8 mouse cellular contexts compared by ENCODE assay signal in genomic region chr14:34201231-34202035, GRCm38 (mm10). TPM values are rescaled to one million over a fixed set of nuclear protein-coding genes. Genes with fewer than 3 reads are reported as not detected.
DNase-seq lines count a peak whose midpoint lies in the region; ATAC-seq and TF ChIP-seq lines count a peak whose summit lies in the region.

Gene Gprin2, minus strand, starts transcription at chr14:34201653.

- no peaks in the 10 kb centered on the region for H3K27me3 ChIP-seq in forebrain, postnatal 0 days (ENCODE audit: insufficient read depth, low read length)
- H3K27me3 ChIP-seq in kidney, embryonic 14.5 days (ENCODE audit: control insufficient read depth, insufficient read depth, low read length), result no peaks in the 10 kb centered on the region

- H3K27ac ChIP-seq in forebrain, postnatal 0 days (ENCODE audit: low read depth, low read length), result peak within 1 kb of the TSS; percentile 79
- no peak within 1 kb of the TSS for H3K27ac ChIP-seq in kidney, embryonic 14.5 days (ENCODE audit: low read depth, low read length)

- peak within 1 kb of the TSS; percentile 76 for H3K4me3 ChIP-seq in forebrain, postnatal 0 days (ENCODE audit: low read depth, low read length)
- H3K4me3 ChIP-seq in kidney, embryonic 14.5 days (ENCODE audit: low read length), result peak within 1 kb of the TSS; percentile 60

- TF ChIP-seq CTCF in forebrain, postnatal 0 days (IDR thresholded peaks at IDR 0.05; ENCODE audit: low read depth), result peak; percentile 3; the same call in 1 of the 2 replicates

- DNase-seq in left cerebral cortex, postnatal 4 days, result peak; percentile 66
- DNase-seq in left cerebral cortex, adult 9 months (ENCODE audit: low spot score in 2 of 2), result no peak
- peak; percentile 58 to 76 for DNase-seq in cerebellum, adult 18-20 months
- DNase-seq in forebrain, postnatal 0 days, result peak; percentile 61
- peak; percentile 16 for DNase-seq in lung, postnatal 14 days
- DNase-seq in right cerebral cortex, postnatal 14 days, result peak; percentile 57
- no peak for DNase-seq in frontal cortex, adult 2 months (ENCODE audit: extremely low spot score in 1 of 2, low spot score in 1 of 2)

- no peaks in the 10 kb centered on the region for H3K36me3 ChIP-seq in forebrain, postnatal 0 days (ENCODE audit: insufficient read depth)
- H3K36me3 ChIP-seq in kidney, embryonic 14.5 days (ENCODE audit: control insufficient read depth, insufficient read depth, low read length), result no peaks in the 10 kb centered on the region

- 3% methylated on average over 31 of the region's 52 CpGs for WGBS in forebrain, postnatal 0 days
- 6% methylated on average over 32 of the region's 52 CpGs for WGBS in kidney, embryonic 14.5 days

- H3K4me1 ChIP-seq in forebrain, postnatal 0 days (ENCODE audit: insufficient read depth), result peaks cover 7% of the 10 kb centered on the region; the same call in 1 of the 2 replicates
- no peaks in the 10 kb centered on the region; the same call in 1 of the 2 replicates for H3K4me1 ChIP-seq in kidney, embryonic 14.5 days (ENCODE audit: control insufficient read depth, insufficient read depth, low read length)

- peak within 1 kb of the TSS; percentile 71 for H3K4me2 ChIP-seq in forebrain, postnatal 0 days (ENCODE audit: low read depth)
- H3K4me2 ChIP-seq in kidney, embryonic 14.5 days (replicated peaks; ENCODE audit: low read depth, low read length), result peak within 1 kb of the TSS; percentile 87

- H3K9me3 ChIP-seq in forebrain, postnatal 0 days (ENCODE audit: low read length), result no peaks in the 10 kb centered on the region
- no peaks in the 10 kb centered on the region for H3K9me3 ChIP-seq in kidney, embryonic 14.5 days (ENCODE audit: control insufficient read depth, low read length)

- H3K9ac ChIP-seq in forebrain, postnatal 0 days, result peak within 1 kb of the TSS; percentile 84
- H3K9ac ChIP-seq in kidney, embryonic 14.5 days (ENCODE audit: low read depth, low read length), result peak within 1 kb of the TSS; percentile 60

- intact Hi-C loops in left cerebral cortex, postnatal 4 days (cut with DNase I), result no loop called here

- peak; percentile 70 for ATAC-seq in forebrain, postnatal 0 days
- ATAC-seq in kidney, embryonic 14.5 days (ENCODE audit: low FRiP score, low TSS enrichment), result peak; percentile 70

RNA-seq across cellular contexts. Expression of gene Gprin2, which starts in this region (rescaled TPM):
- 10 to 100 TPM; 26.2 to 30.0 TPM for total RNA-seq in left cerebral cortex, postnatal 4 days (2021)
- total RNA-seq in forebrain, postnatal 0 days (2014; rRNA removed), result 23.3 and 26.0 TPM in 2 replicates
- polyA plus RNA-seq in forebrain, postnatal 0 days (2015; fragmentation: Nextera tagmentation; extraction: Ambion mirVana), result 6.9 and 8.0 TPM in 2 replicates
- polyA plus RNA-seq in kidney, embryonic 14.5 days (2014; fragmentation: Nextera tagmentation; extraction: Ambion mirVana), result 0.24 and 0.42 TPM in 2 replicates
- 1.1 and 1.2 TPM in 2 replicates for polyA plus RNA-seq in frontal cortex, adult 2 months (2012; rRNA removed)

Comparison
In these comparisons a context has a peak if more than half of its experiments do, and no peak if none do; other contexts are left out.
1. DNase-seq: peak in left cerebral cortex, postnatal 4 days (single experiment), cerebellum, adult 18-20 months (2 of 2), forebrain, postnatal 0 days (single experiment), lung, postnatal 14 days (single experiment) and right cerebral cortex, postnatal 14 days (single experiment); none in left cerebral cortex, adult 9 months (0 of 2) and frontal cortex, adult 2 months (0 of 2).
2. Peak in ATAC-seq, H3K4me3 ChIP-seq, H3K9ac ChIP-seq and H3K4me2 ChIP-seq in kidney, embryonic 14.5 days; RNA of the gene not detected or under 1 TPM.